Mouse (Mus musculus): ENCODE data around the gene Nat8f2. TPM values are rescaled to one million over a fixed set of nuclear protein-coding genes. Genes with fewer than 3 reads are reported as not detected.
"Not testable (repeated sequence)": the region's sequence is repeated elsewhere in the genome, so short reads cannot be mapped to it uniquely, and the experiment has no call there.

Nat8f2 gene
- polyA plus RNA-seq, 1 experiment from 2014 or later = not detected

DNA sequence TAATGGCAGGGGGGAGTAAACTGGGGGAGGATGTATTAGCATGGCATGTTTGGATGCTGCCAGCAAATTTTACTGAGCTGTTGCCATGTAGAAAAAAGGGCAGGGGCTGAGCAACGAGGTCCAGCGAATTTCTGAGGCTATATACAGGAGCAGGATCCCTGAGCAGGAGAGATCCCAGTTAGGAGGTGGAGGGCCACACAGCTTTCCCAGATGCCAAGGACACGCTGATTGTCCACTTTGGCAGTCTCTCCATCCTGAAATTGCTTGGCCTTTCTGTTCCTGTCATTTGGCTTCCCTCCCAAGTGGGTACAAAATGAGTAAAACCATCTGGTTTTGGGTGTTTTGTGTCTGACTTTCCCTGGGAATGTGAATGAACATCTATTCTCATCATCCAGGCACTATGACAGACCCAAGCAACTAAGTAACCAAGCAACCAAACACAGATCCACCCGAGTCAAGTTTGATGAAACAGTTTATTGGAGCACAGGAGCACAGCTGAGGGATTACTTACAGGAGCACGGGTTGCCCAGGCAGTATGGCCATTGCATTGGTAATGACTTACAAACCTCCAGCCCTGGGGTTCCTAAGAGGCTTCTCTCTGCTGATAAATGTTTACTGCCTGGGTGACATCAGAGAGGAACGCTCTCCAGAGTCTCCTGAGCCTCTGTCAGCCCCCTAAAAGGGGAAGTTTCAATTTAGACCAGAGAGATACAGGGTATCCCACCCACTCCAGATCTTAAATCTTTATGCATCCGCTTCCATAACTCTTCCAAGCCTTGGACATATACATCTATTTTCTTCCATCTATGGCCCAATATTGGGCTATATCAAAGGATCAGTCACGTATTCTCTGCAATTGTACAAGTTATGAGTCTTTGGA lies 29.9 kb upstream of the Nat8f2 start:
- not testable (repeated sequence) for H3K36me3 ChIP-seq; H3K27ac ChIP-seq; H3K4me2 ChIP-seq; H3K27me3 ChIP-seq; H3K9me3 ChIP-seq; H3K4me3 ChIP-seq (replicated peaks); H3K9ac ChIP-seq (replicated peaks); H3K4me1 ChIP-seq (replicated peaks); ATAC-seq (ENCODE audit: insufficient number of reproducible peaks, insufficient read depth, low FRiP score, low TSS enrichment, low read depth)
- 73% methylated on average over 6 of the region's 8 CpGs for WGBS

- ATAC-seq (ENCODE audit: insufficient number of reproducible peaks, insufficient read depth, low FRiP score, low TSS enrichment, low read depth); H3K4me2 ChIP-seq: not testable (repeated sequence)
- 75% methylated on average over 25 of the region's 25 CpGs for WGBS
These were observed 26.2 kb upstream of the Nat8f2 start for GRCm38 (mm10) chr6:85895061-85895648.

DNA sequence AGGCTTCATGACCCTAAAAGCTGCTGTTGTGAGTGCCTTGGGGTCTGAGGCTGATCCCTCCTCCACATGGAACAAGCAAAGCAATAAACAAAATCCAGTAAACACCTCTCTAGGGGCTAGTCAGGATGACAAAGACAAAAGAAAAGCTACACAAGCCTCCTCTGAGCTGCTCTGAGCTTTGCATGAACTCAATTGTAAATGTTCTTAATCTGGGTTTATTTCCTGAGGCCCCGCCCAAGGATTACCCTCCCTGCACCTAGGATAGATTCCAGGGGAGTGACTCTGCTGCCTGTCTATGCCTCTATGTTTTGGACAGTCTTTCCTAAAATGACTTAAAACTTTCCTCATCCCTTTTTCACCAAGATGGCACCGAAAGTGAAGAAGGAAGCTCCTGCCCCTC lies 20.0 kb upstream of the Nat8f2 start:
- WGBS = 93% methylated on average over 2 of the region's 2 CpGs

More at GRCm38 (mm10) chr6:85895061-85895648, 26.2 kb upstream of the Nat8f2 start:
- not testable (repeated sequence) for H3K36me3 ChIP-seq; H3K4me3 ChIP-seq (replicated peaks); H3K4me1 ChIP-seq (replicated peaks); H3K27me3 ChIP-seq; H3K9ac ChIP-seq (replicated peaks); H3K27ac ChIP-seq
- peaks cover 10% of the 10 kb centered on the region for H3K9me3 ChIP-seq

GRCm38 (mm10) chr6:85884311-85884710 lies 15.4 kb upstream of the Nat8f2 start:
- Histone ChIP-seq H3K4me1 (replicated peaks) (no peaks in the 10 kb centered on the region), H3K27me3 (no peaks in the 10 kb centered on the region), H3K36me3 (no peaks in the 10 kb centered on the region), H3K4me2 (no peak overlapping the region), H3K9me3 (peaks cover 21% of the 10 kb centered on the region), H3K9ac (replicated peaks) (no peak overlapping the region), H3K27ac (no peak overlapping the region), H3K4me3 (replicated peaks) (no peak overlapping the region)
- no peak for ATAC-seq (ENCODE audit: insufficient number of reproducible peaks, insufficient read depth, low FRiP score, low TSS enrichment, low read depth)
- WGBS = 85% methylated on average over 1 of the region's 1 CpGs

More for the DNA sequence above, 20.0 kb upstream of the Nat8f2 start:
- ATAC-seq (ENCODE audit: insufficient number of reproducible peaks, insufficient read depth, low FRiP score, low TSS enrichment, low read depth) = no peak
- Histone ChIP-seq H3K9ac (replicated peaks) (no peak overlapping the region), H3K4me2 (no peak overlapping the region), H3K27ac (no peak overlapping the region), H3K27me3 (no peaks in the 10 kb centered on the region), H3K4me1 (replicated peaks) (no peaks in the 10 kb centered on the region), H3K9me3 (peaks cover 17% of the 10 kb centered on the region), H3K36me3 (no peaks in the 10 kb centered on the region), H3K4me3 (replicated peaks) (no peak overlapping the region)

GRCm38 (mm10) chr6:85883246-85883645 lies 14.3 kb upstream of the Nat8f2 start:
- not testable (repeated sequence) for ATAC-seq (ENCODE audit: insufficient number of reproducible peaks, insufficient read depth, low FRiP score, low TSS enrichment, low read depth); H3K27me3 ChIP-seq; H3K27ac ChIP-seq; H3K36me3 ChIP-seq; H3K4me1 ChIP-seq (replicated peaks); H3K4me3 ChIP-seq (replicated peaks); H3K9ac ChIP-seq (replicated peaks); H3K4me2 ChIP-seq
- peaks cover 21% of the 10 kb centered on the region for H3K9me3 ChIP-seq
- 91% methylated on average over 9 of the region's 9 CpGs for WGBS

GRCm38 (mm10) chr6:85867726-85868690 lies 950 bp downstream of the Nat8f2 start:
- no peaks in the 10 kb centered on the region for H3K27me3 ChIP-seq
- H3K27ac ChIP-seq = no peak overlapping the region
- H3K9ac ChIP-seq (replicated peaks) = no peak overlapping the region
- no peaks in the 10 kb centered on the region for H3K4me1 ChIP-seq (replicated peaks)
- ATAC-seq (ENCODE audit: insufficient number of reproducible peaks, insufficient read depth, low FRiP score, low TSS enrichment, low read depth) = no peak
- 81% methylated on average over 8 of the region's 8 CpGs for WGBS
- H3K9me3 ChIP-seq = no peaks in the 10 kb centered on the region
- H3K36me3 ChIP-seq = no peaks in the 10 kb centered on the region
- H3K4me2 ChIP-seq = no peak overlapping the region
- H3K4me3 ChIP-seq (replicated peaks) = no peak overlapping the region

DNA sequence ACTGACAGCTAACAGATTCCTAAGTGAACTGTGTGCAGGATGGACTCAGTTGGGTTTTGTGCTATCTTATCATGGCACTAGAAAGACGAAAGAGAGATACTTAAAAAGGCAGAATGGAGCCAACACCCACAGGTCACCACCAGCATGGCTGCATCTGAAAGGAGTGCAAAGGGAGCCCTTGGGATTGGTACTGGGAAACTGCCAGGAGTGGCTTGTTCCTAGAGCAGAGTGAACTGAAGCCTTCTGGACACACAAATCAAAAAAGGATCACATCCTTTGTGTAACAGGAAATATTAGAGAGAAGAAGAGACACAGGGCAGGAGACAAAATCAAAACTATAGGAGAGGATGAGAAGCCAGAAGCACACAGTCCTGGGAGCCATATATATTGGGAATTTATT lies 2.0 kb downstream of the Nat8f2 start:
- ATAC-seq (ENCODE audit: insufficient number of reproducible peaks, insufficient read depth, low FRiP score, low TSS enrichment, low read depth) = not testable (repeated sequence)

DNA sequence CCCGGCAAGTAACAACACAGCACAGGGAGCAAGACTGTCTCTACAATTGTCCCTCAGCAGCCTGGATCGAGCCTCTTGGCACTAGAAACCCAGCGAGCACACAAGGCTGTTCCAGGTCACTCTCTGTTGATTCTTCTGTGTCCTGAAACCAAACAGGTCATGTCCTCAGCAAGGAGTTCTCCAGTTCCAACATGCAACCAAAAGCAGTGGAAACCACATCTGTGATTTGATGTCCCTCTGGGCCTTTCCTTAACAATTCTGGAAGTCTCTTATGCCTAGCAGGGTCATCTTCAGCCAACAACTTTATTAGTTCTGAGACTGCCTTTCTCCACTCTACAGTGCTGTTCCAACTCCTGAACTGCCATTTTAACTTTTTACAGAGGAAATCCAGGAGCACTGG lies 2.8 kb downstream of the Nat8f2 start:
- not testable (repeated sequence) for ATAC-seq (ENCODE audit: insufficient number of reproducible peaks, insufficient read depth, low FRiP score, low TSS enrichment, low read depth); H3K27me3 ChIP-seq; H3K9me3 ChIP-seq; H3K4me1 ChIP-seq (replicated peaks); H3K27ac ChIP-seq; H3K4me3 ChIP-seq (replicated peaks); H3K4me2 ChIP-seq; H3K36me3 ChIP-seq; H3K9ac ChIP-seq (replicated peaks)
- WGBS = 95% methylated on average over 3 of the region's 3 CpGs

More for the DNA sequence above, 2.0 kb downstream of the Nat8f2 start:
- H3K4me2 ChIP-seq; H3K9ac ChIP-seq (replicated peaks); H3K4me1 ChIP-seq (replicated peaks); H3K27me3 ChIP-seq; H3K36me3 ChIP-seq; H3K9me3 ChIP-seq; H3K27ac ChIP-seq; H3K4me3 ChIP-seq (replicated peaks): not testable (repeated sequence)
- WGBS = 60% methylated on average over 1 of the region's 1 CpGs

- not testable (repeated sequence) for H3K4me3 ChIP-seq (replicated peaks); H3K27ac ChIP-seq; H3K9ac ChIP-seq (replicated peaks); H3K36me3 ChIP-seq; H3K9me3 ChIP-seq; H3K27me3 ChIP-seq; H3K4me1 ChIP-seq (replicated peaks); H3K4me2 ChIP-seq; ATAC-seq (ENCODE audit: insufficient number of reproducible peaks, insufficient read depth, low FRiP score, low TSS enrichment, low read depth)
- 66% methylated on average over 6 of the region's 7 CpGs for WGBS
These were observed 3.9 kb downstream of the Nat8f2 start for GRCm38 (mm10) chr6:85864900-85865639.

- H3K4me1 ChIP-seq (replicated peaks) = no peaks in the 10 kb centered on the region
- ATAC-seq (ENCODE audit: insufficient number of reproducible peaks, insufficient read depth, low FRiP score, low TSS enrichment, low read depth) = no peak
- H3K4me3 ChIP-seq (replicated peaks) = no peak overlapping the region
- H3K27ac ChIP-seq = no peak overlapping the region
- H3K9me3 ChIP-seq = no peaks in the 10 kb centered on the region
- H3K27me3 ChIP-seq = 0 out of 2 replicates have a peak, but pooled peaks cover 5% of the 10 kb centered on the region
- H3K4me2 ChIP-seq = no peak overlapping the region
- 80% methylated on average over 2 of the region's 2 CpGs for WGBS
- no peaks in the 10 kb centered on the region for H3K36me3 ChIP-seq
- no peak overlapping the region for H3K9ac ChIP-seq (replicated peaks)
These were observed 5.1 kb downstream of the Nat8f2 start for GRCm38 (mm10) chr6:85863840-85864239.

All from limb, embryonic 12.5 days (tissue).